Mouse (Mus musculus) urinary bladder, postnatal 4 days (tissue): ENCODE measurements around the gene Sox5.

ENCODE experiments used
- DNase-seq, 2 experiments: peaks; one replicate each; pipeline ENCODE4 v3.0.0; 2021 to 2022; ENCODE audit warnings: low spot score in 2 of 2

The Sox5 gene

DNA sequence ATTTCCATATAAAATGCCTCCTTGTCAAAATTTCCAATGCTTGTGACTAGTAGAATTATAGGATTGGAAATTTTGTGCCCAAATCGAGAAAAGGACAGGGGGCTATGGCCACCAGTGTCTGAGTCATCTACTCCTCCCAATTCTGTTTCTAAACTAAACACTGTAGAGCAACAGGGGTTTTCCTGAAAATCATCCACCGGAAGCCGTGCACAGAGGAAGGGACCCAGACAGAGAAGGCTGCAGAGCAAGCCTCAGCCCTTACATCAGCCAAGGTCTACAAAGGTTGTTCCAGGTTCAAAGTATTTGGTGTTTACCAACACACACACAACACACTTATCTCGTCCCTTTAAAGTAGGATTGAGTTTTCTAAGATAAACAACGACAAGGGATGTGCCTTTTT lies 824.7 kb downstream of the Sox5 start:
- no peak for DNase-seq

DNA sequence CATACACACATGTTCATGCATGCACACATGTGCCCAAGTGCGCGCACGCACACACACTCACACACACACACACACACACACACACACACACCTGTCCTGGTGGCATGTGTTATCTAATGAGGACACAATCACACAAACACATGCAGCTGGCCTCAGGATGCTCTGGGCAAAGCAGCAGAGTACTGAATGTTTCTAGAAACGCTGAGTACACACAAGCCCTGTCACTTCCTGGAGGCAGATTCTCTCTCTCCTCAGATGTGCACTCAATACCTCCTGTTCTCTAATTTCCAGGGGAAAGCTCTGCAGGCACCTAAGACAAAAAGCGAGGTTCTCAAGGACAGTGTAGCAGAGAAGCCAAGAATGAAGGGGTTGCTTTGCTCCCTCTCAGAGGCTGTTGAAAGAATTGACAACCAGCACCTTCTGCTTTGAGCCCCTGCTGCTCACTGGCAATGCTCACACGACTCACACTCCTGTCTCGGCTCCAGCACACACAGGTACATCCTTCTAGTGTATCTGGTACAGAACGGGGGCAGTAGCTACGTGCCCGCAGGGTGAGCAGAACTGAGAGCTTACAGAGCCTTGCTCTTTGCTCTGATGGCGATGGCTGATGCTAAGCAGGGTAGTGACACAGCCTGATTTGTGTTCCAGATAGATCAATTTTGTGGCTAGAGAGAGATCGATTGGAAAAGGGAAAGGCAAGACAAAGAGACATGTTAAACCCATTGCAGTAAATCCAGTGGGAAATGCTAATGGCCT lies 833.0 kb downstream of the Sox5 start:
- no peak for DNase-seq

DNA sequence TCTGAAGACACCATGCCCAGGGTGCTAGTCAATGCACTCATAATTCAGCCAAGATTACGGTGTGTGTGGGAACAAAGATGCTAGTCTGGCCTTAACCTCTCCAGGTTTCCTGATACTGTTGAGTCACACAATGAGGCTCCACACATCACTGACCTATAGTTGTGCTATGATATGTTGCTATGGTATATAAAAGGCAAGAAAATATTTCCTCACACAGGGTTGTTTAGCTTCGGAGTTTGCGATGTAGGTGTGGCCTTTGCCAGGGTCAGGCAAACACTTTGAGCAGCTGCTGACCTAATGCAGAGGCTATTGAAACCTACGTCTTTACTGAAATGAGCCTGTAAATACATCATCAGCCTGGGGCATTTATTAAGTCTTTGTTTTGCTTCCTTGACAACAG lies 833.7 kb downstream of the Sox5 start:
- DNase-seq: no peak

DNA sequence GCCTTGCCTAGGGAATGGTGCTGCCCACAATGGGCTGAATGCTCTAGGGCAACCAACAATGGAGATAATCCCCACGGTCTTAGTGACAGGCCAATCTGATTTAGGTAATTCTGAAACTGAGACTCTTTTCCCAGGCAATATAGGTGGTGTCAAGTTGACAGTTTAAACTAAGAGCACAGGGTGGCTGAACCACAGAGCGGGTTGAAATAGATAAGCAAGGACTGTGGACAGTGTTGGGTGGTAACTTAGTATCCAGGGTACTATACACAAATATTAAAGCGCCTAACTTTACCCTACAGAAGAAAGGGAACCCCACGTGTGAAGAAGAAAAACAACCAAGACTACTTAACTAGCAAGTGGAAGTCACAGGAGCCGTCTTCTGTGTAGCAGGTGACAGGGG lies 838.7 kb downstream of the Sox5 start:
- DNase-seq: no peak

DNA sequence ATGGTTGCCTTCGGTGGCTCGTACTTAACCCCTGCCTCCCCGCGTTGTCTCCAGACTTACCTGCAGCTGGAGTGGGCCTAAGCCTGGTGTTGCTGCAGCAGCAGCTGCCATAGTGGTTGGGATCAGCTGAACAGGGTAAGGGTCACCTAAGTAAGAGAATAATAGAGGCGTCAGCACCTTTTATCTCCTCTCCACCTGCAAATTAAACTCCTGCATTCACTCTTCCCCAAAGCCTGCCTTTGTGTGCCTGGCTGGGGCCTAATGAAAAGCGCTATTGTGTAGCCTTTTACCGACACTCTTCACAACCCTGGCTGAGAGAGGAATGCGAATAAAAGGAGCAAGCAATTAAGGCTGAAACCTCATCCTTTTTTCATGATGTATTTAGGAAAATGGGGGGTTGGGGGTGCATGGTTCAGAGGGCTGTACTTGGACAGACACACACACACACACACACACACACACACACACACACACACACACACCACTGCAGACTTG lies 840.4 kb downstream of the Sox5 start:
- no peak for DNase-seq

DNA sequence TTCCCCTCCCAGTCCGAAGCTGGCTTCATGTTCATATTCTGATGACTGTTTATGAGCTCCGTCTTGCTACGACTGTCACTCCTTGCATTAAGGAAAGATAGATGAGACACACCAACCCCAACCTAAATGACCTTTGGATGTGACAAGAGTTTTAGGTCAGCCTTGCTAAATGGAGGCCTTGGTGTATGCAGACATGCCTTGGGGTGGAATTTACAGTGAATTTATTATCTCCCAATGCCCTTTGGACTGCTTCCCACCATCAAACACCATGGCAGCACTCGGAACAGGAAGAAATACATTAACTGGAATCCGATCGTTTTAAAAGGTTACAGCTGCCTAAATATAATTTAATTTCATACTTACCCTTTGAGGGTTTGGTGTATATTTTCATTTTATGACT lies 858.6 kb downstream of the Sox5 start:
- no peak for DNase-seq

DNA sequence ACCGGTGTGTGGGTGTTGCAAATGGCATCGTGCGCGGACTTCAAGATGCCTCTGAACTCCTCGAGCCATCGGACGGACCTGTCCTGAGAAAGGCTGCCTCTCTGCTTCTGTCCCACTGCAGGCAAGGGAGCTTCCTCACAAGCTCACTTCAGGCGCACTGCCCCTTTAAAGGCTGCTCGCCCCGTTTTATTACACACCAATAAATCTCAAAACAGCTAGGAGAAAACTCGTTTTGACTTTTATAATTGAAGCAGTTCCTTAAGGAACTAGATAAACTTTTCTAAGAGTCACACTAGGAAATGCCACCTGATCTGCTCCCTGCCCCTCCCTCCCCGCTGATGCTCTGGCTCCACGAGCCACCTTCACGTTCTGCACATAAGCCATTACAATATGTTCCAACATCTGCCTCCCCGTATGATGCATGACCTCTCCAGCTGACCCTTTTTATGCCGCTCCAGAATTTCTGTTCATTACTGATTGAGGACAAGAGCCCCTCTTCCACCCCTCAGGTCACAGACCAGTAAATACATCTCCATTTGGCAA lies 863.3 kb downstream of the Sox5 start:
- no peak for DNase-seq

DNA sequence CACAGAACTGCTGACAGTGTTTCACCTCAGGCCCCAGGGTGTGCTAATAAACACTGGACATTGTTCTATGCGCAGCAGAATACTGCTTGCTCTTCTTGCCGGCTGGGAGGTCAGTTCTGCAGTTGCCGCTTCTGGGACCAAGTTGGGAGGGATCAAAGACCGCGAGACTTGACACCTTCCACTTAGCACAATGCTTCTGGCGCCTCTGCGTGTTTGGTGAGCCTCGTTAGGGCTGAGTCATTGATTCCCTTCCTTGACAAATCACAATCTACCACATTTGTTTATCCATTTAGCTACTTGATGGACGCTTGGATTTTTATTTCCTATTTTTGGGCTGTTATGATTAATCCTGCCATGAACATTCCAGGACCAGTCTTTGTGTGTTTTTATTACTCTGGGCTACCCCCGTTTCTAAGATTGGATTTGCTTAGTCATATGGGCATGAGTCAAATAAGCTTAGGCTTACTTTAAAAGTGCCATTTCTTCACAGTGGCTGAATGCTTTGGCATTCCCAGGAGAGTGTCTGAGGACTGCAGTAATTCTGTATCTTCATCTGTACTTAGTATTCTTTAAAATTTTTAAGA lies 865.5 kb downstream of the Sox5 start:
- no peak for DNase-seq

DNA sequence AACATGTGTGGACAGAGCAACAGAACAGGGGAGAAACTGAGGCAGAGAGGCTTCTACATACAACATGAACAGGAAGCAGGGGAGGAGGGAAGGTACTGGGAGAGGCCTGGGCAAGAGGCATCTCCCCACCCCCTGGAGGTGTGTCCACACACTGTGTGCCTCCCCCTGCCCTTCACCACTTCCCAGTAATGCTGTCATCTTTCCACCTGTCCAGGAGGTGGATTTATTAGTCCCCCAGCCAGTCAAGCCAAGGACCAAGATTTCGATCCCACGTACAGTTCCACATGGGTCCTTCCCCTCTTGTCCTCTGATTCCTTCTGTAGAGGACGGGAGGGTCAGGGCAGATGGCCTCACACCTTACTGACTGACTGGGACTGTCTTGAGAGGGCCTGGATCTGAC lies 866.1 kb downstream of the Sox5 start:
- no peak for DNase-seq

DNA sequence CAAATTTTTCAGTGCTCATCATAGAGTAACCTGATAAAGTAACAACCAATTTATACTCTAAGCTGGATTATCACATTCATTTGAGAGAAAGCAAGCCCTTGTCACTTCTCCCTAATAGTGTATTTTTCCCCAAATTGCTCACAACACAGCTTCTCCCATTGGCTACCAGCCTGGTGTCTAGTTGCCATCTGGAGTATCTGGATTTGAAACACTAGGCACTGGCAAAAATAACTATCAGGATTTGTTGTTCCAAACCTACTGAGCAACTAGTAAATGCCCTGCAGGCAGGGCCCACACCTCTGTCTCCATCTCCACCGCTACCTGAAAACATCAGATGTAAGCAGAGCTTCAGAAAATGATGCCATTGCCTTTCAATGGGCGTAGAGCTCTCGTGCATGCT lies 869.5 kb downstream of the Sox5 start:
- DNase-seq: no peak

DNA sequence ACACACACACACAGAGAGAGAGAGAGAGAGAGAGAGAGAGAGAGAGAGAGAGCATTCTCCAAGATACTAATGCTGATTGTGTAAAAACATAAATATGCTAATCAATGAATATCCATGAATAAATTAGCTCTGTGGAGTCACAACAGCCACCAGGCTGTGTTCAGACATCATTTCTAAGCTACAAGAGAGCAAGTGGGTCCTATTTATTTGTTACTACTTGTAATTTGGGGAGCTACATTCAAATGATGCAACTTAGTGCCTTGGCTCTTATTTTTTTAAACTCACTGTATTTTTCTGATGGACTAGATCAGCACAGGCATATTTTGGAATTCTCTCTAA lies 877.1 kb downstream of the Sox5 start:
- no peak for DNase-seq

DNA sequence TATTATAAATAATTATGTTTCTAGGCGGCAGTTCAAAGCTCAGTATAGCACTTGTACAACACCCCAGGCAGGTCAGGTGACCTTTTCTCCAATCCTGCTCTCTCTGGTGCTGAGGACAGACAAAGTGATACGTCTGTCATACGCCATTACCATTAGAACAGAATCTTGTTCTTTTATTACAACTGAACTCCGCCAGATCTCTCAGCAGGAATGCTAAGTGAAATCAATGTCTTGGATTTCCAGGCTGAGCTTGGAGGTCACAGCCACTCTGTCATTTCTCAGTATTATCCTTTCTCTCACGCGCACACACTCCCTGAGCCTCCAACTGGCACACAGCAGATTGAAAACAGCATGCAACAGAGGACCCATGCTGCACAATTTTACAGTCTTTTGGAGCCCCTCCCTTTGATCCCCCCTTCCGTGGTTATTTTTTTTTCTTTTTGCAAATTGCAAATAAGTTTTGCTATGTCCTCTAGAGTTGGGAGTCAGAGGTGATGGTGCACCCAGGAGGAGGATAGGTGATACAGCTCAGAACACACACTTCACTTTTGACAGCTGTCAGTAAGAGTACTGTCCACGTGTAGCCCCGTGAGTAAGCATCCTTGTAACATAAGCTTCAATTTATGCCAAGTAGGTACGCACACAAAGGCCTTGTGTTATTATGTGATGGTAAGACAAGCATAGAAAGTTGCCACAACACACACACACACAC lies 877.6 kb downstream of the Sox5 start:
- DNase-seq: no peak

DNA sequence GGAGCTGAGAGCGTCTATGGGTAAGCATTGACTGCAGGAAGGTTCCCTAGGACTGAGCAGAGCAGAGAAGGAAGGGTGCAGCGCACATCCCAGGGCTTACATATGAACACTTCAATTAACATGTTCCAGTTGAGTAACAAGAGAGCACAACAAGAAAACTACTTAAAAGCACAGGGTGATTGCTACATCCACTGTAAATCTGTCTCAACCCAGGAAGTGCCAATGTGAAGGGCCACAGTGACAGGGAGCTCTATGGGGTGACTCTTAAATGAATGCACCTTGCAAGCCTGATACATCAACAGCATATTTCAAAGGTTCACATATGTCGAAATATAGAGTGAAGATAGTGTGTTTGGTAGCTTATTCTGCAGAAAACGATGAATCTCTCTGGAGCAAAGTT lies 880.9 kb downstream of the Sox5 start:
- no peak for DNase-seq

DNA sequence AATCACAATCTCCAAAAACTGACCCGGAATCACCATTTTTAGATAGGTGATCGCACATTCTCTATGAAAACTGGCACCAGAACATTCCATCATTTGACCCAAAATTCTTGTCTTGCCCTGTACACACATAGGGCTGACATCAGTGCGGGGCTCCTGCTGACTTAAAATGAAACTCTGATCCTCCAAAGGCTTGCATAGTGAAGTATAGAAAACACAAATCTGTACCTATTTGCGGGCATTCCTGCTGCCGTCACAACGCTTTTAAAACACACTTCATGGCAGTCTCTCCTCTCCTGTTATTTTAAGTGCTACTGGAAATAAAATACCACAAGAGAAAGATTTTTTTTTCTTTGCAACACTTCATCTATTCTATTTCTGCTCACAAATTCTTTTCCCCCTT lies 886.7 kb downstream of the Sox5 start:
- no peak for DNase-seq

DNA sequence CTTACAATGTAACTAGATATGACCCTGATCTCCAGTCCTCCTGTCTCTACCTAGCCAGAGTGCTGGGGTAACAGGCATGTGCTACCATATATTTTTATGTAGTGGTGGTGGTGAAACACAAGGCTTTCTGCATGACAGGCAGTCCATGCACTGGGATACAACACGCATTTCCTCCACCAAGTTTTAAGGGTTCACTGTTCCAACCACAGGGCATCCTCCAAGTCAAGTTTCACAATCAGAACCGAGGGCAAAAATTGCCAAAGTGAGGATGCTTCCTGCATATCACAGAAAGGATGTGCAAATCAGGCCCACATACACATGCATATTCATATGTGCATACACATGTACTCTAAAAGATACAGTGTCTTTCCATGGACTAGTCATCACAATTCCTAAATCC lies 888.9 kb downstream of the Sox5 start:
- DNase-seq: no peak

DNA sequence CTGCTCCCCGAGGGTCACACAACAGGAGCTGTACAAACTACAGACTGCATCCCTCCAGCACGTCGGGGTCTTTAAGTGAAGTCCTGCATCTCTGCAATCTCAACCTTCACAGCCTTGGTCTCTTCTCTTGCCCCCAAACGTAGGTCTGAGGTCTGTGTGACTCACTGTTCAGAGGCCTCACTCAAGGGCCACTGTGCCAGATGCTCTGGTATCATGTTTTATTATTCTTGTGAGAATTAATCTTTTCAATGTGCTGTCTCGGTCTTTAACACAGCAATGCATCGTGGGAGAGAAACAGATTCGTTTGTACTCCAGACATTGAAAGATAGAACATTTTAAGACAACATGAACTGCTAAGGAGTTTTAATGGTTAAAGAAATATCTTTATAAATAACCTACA lies 893.2 kb downstream of the Sox5 start:
- DNase-seq: no peak

DNA sequence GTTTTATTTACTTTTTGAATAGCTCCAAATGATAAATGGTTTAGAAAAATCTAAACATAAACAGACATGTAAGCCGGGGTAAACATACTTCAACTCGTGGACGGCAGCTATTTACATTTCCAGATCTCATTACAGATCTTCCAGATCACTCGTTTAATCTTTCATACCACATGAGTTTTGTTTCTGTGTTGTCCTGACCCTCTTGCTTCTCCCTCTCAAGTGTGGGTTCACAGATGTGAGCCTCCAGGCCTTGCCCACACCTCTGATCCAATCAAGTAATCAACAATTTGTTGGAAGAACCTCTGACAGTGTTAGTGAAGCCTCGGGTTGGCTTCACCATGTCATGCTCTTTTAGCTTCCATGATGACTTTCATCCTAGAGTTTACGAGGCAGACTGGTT lies 903.3 kb downstream of the Sox5 start:
- no peak for DNase-seq

DNA sequence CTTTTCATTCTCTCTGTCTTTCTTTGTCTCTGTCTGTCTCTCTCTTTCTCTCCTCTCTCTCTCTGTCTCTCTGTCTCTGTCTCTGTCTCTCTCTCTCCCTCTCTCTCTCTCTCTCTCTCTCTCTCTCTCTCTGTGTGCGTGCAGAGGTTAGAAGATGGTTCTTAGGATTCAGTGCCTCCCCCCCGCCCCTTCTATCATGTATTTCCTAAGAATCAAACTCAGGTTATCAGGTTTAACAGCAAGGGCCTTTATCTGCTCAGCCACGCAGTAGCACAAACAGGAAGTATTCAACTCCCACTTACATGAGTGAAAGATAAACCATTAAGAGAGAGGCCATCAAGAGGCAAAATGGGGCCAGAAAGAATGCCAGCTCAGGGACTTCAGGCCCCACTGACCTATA lies 913.0 kb downstream of the Sox5 start:
- DNase-seq: no peak

DNA sequence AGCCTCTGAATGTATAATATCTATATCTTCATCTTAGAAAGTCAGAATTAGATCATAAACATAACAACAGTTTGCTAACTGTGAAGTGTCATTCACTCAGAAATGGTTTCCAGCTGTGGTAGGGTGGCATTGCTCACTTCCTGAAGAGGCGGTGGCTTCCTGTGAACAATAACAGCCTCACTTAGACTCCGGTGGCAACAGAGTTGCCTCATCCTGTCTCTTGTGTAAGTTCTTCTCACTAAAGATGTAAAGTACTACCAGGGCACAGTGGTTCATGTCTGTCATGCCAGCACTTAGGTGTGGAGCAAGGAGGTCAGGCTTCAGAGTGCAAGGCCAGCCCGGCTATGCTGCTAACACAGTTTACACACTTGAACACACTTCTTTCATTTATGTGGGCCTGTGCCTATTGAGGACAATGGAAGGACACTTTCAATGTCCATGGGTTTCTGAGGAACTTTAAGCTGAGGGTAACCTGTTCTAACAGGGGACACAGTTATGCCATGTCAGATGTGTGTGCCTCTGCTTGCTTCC lies 913.6 kb downstream of the Sox5 start:
- DNase-seq: no peak

DNA sequence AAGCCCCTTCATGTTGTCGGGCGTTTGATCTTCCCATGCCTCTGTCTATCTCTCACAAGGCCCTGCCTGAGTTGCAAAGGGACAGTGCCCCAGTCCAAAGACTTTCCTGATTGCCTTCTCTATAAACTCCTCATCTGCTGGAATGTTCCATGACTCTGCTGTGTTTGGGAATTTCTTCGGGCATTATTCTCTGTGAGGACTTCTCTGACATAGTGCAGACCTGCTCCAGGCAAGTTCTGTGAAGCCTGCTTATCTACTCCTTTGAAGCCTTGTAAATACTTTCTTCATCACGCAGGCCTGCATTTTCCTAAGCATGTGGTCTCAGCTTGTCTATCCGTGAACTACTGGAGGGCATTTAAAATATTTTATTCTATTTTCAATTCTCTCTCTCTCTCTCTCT lies 914.7 kb downstream of the Sox5 start:
- no peak for DNase-seq

DNA sequence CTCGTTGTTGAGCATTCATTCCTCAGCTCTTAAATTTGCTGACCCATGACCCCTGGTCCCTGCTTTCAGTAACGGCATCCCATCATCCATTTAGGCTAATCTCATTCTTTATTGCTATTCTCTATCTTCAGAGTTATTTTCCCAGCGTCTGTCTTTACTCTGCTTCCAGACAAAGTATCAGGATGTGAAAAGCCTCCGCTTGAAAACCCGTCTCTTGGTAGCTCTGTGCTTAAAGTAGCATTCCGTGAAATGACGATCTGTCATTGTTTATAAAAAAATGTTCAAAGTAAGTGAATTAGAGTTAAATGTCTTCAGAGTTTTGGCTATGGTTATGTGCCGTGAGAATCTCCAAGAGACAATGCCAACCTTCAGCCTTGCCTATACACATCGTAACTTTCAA lies 915.2 kb downstream of the Sox5 start:
- no peak for DNase-seq

DNA sequence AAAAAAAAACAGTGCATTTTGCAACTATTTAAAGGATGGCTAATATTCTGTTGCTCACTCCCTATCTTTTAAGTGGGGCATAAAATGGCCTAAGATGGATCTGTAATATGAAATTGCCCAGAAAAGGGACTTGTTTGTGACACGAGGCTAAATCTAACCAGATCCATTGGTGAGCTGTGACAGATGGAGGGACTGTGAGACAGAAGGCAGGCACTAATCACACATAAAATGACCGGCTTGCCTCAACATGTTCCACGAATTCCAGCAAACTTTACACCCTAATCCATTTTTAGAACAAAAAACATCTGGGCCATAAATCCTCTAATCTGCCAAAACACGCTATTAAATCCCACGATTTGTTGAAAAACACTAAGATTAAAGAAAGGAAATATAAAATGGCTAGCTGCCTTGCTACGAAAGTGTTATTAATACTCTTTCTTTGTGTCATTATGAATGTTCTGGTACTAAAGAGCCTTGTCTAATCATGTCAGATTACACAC lies 919.1 kb downstream of the Sox5 start:
- no peak for DNase-seq

DNA sequence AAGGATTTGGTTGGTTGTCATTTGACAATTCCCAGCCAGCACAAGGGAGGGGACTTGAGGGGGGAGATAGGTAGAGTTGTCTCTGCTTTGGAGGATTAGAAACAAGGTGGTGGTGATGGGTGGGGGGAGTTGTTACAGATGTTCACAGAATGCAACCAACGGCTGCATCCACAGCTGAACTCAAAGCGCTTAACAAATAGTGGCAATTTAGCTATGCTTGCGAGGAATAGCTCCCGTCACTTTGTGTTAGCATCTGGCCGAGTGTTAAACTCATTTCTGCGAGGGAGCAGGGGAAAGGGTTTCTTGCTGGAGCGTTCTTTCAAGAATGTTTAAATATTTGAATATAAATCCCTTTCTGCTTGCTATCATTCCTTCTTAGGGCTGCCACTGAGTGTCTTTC lies 921.7 kb downstream of the Sox5 start:
- no peak for DNase-seq
